Mouse (Mus musculus): ENCODE measurements at regions not wholly inside any gene's neighbourhood (a gene's known extent, or its start where the extent isn't known, plus 50 kb on each side); places are given as distances from the start of the nearest gene placed in this dataset.

DNA sequence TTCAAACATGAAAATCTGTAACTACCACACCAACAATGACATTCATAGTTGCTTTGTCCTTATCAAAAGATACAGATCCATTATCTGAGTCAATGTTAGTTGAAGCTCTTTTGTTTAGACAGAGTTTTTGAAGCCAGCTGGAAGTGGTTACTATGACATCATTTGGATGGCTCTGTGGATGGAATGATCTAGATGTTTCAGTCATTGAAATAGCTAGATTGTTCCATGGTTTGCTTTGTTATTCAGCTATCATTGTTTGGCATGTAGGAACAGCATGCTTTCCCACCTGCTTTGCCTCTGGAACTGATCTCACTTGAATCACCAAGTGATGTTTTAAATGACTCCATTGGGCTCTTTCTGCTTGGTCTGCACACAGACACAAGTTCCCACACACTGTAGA is 144.2 kb upstream of the Marcks start:
- no peak for DNase-seq (ENCODE audit: low spot score)

DNA sequence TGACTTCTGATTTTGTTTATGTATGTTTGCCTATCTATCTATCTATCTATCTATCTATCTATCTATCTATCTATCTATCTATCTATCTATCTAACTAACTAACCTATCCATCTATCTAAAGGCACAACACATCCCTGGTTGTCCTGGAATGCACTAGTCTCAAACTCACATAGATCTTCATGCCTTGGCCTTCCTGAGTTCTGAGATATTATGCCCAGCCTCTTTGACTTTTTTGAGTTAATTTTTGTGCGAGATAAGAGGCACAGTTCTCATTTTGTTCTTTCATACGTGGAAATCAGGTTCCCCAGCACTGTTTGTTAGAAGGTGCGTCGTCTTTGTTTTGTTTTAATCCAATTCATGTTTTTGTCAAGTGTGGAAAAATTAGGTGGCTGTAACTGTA is 142.1 kb upstream of the Marcks start:
- no peak for DNase-seq (ENCODE audit: low spot score)

DNA sequence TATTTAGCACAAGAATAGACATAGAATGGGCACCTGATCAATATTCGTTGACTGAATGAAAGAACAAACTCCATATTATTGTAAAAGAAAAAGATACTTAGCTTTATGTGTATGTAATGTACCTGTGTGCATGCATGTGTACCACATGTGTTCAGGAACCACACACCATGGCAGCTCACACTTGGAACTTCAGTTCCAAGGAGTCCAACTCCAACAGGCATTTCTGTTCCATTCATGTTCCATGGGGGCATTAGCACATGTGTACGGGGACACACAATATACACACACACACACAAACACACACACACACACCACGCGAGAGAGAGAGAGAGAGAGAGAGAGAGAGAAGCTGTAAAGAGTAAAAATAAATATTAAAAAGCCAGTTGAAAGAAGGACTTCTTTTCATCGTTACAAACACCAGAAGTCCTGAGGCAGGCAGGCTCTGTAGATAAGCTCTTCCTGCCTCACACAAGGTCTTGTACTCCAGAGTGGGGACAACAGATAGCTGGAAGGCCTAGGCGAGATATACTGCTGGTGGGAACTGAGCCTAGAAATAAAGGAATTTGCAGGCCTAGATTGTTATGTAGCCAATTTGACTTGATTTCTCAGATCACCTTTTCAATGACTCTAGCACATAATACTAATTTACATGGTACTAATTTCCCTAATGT is 141.6 kb upstream of the Marcks start:
- no peak for DNase-seq (ENCODE audit: low spot score)

DNA sequence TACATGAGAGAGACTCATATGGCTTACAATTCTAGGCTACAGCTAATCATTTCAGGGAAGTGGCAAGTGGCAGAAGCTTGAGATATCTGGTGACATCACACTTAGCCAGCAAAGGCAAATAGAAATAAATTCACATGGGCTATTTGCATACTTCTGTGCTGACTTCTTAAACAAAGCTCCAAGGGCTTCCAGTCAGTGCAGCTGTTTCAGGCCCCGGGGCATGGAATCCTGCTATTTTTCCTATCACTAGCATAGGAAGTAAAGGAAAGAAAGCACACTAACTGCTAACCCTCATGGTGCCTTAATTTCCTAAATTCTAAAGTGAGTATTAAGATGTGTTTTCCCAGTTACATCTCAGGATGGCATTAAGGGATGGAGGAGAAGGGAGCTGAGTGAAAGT is 140.6 kb upstream of the Marcks start:
- DNase-seq (ENCODE audit: low spot score): no peak

DNA sequence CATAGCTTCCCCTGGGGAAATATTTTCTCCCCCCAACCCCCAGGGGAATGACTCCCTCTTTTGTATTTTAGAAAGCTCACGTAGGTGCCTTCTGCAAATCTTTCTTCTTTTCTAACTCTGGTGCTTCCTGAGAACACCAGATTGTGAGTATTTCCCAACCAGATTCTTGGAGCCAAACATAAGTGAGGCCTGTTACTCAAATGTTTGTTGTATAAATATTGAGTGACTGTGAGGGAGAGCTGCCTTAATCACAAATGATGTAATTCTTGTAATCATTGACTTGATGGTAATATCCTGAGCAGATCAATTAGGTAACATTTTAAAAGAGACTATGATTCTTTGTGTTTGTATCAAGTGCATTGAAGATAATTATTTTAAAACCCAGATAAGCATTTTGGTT is 137.1 kb upstream of the Marcks start:
- DNase-seq (ENCODE audit: low spot score): no peak

DNA sequence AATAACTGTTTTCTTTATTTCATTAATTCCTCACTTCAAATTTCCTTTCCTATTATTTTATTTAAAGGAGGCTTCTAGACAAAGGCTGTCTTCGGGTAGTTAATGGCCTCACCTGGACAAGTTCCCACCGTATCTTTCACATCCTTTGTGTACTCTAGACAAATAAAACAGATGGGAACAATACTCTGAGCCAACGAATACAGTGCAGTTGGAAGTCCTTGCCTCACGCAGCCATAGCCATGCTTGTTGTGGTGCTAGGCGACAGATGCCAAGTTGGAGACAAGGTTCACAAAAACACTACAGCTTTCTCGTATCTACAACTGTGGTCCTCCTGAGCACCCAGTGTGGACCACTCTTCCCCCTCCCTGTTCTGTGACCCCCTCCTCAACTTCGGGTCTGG is 136.6 kb upstream of the Marcks start:
- no peak for DNase-seq (ENCODE audit: low spot score)

DNA sequence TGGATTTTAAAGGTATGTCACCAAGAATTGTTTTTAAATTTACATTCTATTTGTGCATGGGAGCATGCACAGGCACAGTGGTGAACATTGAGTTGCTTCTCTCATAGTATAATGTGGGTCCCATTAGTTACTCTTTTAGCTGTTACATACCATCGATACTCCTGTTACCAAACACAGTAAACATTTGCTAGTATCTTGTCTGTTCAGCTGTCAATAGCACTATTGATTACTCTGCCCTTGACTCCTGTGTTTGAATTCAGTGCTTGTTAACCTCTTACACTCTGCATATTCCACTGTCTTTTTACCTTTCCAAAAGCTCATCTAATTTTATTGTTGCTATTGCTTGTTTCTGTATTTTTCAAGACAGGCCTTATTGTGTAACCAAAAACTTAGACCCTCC is 133.2 kb upstream of the Marcks start:
- DNase-seq (ENCODE audit: low spot score): no peak

DNA sequence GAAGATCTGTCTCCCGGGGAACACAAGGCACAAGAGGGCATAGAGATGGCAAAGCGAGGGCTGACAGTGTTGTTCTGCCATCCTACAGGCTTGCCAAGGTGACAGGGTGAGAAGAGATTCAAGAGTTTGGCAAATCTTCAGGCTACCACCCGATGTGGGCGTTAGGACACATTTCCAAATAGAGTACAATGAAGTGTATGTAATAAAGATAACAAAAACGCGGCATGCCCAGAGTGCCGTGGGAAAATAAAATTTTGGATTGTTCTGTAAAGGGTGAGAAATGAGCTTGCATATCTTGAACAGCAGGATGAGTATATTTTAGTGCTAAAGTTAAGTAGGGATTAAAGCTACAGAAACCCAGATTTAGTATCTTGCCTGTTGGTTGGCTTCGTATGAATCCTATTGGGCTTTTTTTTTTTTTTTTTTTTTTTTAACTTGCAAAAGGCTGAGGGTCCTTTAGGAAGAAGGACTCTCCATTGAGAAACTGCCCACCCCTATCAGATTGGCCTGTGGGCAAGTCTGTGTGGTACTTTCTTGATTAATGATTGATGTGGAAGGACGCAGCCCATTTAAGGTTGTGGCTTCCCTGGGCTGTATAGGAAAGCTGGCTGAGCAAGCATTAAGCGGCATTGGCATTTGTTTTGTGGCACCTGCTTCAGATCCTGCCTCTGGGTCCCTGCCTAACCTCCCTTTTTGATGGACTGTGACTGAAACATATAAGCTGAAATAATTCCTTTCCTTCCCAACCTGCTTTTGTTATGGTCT is 131.7 kb upstream of the Marcks start:
- DNase-seq (ENCODE audit: low spot score): no peak

DNA sequence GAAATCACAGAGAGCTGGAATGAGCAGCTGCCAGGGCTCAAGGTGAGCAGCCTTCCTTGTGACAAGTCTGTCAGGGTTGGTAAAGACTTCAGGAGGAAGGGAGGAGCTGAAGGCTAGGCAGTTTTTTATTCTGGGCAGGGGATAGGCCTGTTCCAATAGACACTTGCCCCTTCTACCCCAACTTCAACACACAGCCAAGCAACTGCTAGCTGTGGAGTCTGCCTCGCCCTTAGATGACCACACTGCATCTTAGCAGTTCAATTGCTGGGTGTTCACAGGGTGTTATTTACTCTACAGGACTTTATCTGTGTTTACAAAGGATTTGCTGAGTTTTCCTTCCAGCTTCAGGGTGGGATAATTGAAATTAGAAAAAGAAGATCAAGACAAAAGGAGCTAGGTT is 128.2 kb upstream of the Marcks start:
- no peak for DNase-seq (ENCODE audit: low spot score)

DNA sequence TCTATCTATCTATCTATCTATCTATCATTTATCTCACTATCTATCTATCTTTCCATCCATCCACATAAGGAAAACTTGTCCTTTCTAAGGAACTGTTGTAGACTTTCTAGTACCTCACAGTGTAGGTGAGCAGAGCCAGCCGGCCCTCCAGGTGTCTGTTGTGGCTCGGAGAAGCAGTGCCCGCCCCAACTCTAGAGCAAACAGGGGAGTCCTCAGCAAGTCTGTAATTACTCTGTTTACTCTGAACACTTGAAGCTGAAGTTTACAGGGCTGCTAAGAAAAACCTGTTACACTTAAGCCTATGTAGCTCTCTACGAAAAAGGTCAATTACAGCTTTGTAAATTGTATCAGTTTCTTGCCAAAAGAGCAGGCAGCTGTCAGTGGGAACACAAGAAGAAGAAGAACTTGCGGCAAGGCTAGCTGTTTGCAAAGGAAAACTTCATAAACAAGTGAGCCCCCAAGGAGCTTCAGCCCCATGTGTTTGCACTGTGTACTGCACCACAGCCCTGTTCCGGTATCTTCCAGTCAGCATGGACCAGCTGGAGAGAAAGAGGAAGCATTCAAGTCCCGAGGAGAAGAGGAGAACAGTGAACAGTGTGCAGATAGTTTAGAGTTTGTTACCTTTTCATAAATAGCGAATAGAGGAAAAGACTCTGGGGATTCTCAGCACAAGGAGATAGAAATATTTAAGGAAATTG is 122.2 kb upstream of the Marcks start:
- DNase-seq (ENCODE audit: low spot score): peak; percentile 66

DNA sequence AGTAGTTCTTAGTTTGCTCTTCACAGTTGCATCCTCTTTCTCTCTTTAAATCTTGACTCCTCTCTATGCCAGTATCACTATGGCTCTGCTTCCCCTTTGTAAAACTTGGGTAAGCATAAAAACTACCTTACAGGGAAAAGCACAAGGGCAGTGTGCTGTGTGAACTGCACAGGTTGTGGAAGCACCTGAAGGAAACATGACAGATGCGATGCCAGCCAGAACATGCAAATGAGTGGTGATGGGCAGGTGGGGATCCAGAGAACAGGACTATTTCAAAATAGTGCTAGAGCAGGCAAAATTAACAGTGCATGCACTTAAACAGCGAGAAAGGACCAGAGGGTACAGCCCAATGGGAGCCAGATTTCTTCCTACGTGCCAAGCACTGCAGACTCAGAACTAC is 120.5 kb upstream of the Marcks start:
- no peak for DNase-seq (ENCODE audit: low spot score)

DNA sequence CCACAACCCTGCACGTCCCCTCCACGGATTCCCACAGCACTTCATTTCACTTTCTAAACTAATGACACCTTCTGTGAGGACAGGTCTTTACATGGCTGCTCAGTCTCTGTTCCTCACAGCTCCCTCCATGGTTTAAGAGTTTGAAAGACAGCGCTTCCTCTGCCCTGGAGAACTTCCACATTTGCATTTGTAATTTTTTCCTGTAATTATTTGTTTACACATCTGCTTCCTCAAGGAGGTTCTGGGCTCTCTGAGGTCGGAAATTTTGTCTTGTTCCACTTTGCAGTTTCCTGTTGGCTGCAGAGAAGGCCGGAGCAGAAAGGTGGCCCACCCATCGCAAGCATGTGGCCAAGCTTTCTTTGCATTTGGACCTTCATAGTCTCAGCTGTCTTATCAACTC is 118.8 kb upstream of the Marcks start:
- no peak for DNase-seq (ENCODE audit: low spot score)

DNA sequence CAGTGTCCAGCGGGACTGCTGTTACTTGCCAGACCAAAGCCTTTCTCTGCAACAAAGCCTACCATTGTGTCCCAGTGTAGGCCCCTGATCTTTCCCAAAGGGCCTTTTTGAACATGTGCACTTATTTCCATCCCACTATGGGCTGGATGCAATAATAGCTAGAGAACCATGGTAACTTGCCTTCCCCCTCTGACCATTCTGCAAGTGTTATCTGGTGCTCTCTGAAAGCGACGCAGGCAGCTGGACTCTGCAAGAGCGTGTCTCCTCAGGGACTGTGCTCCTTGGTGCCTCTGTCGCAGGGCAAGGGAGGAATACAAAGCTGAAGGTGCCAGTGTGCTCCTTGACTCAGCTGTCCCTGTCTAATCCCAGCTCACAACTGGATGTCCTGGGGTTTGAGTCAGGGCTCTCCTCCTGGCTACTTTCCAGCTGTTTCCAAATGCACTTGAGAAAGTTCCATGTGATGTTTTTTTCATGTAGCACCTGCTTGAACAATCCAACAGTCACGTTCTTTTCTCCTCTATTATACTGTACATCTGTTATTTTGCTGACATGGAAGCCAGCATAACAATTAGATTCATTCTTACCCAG is 112.3 kb upstream of the Marcks start:
- DNase-seq (ENCODE audit: low spot score): no peak

DNA sequence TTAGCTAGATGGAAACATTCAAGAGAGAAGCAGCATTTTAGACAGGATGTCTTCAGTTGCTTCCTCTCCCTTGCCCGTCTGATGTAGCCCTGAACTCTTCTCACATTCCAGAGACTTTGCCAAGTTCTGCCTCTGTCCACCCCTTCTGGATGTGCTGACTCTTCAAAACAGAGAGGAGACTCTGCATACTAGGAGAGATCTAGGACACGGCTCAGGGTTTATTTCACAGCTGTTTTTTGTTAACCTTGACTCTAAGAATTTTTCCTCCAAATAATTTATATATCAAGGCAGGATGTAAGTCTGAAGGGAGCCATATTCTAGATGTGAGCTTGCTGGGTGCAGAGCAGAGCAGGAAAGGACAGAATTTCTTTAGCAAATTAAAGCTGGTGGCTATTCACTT is 111.4 kb upstream of the Marcks start:
- DNase-seq (ENCODE audit: low spot score): no peak

DNA sequence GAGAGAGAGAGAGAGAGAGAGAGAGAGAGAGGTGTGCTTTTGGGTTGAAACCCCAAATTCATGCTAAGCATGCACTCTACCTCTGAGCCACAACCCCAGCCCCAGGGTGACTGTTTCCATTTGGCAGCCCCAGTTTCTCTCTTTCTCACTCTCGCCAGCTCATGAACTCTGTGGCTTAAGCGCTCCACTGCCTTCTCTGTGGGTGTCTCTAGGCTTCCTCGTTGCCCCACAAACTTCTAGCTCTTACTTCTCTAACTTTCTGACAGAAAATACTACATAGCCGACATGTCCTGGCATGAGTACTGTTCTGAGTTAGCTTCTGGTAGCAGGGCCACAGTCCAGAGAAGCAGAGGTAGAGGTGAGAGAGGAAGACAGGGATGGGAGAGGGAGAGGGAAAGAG is 110.8 kb upstream of the Marcks start:
- DNase-seq (ENCODE audit: low spot score): no peak

DNA sequence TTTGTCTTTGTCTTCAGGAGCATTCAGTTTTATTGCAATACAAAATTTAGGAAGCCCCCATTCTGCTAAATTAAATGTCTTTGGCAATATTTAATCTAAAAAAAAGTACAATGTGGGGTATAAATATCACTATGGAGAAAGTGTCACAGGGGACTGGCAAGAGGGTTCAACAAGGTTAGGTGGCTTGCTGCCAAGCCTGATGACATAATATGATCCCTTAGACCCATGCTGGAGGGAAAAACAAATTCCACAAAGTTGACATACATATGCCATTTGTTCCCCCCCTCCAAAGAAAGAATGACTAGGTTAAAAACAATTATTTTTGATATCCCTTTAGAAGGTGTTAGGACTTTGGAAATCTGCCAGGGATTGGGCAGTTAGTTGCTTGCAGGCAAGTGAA is 108.4 kb upstream of the Marcks start:
- no peak for DNase-seq (ENCODE audit: low spot score)

DNA sequence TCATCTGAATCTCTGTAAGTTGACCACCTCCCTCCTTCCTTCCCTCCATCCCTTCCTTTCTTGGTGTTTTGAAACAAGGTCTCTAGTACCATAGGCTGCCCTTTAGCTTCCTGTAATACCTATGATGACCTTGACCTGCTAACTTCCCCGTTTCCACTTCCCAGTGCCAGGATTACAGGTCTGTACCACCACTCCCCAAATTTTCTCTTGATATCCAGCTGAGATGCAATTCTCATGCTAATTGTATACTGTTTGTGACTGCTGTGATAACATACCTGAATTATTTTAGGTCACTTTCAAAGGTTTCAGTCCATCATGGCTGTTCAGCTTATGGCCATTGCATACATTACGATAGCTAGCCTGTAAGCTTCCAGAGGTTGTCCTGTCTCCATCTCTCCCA is 104.4 kb upstream of the Marcks start:
- no peak for DNase-seq (ENCODE audit: low spot score)

DNA sequence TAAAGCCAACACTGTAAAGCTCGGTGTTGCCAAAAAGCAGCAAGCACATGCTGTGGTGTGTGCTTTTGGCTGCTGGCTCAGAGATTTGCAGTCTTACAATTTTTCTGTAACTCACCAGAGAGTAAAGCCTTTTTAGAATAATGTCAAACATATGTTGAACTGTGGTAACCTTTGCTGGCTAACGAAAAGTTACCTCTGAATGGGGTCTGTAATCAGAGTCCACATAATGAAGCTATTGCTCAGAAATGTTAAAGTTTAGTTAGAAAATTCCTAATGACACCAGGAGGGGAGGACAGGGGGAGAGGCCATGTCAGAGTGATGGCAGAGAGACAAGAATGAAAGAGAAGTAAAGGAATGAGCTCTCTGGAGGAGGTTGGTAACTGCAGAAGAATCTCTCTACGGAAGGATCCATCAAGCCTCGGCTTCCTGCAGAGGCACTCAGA is 103.1 kb upstream of the Marcks start:
- no peak for DNase-seq (ENCODE audit: low spot score)

DNA sequence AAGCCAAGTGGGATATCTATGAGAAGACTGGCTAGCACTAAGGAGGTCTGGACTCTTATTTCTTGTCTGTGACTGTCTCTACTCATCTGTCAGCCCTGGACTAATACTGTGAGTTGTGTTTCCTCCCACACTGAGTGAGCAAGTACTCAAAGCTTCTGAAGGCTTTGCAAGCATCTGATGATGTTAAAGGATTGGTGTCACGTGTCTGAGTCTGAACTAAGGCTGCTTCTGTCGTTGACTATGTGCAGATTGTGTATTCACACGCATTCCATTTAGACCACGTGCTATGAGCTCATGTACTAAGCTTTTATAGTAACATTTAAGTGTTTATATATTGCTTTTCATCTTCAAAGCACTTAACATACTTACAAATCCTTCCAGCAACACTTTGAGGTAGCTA is 101.9 kb upstream of the Marcks start:
- no peak for DNase-seq (ENCODE audit: low spot score)

DNA sequence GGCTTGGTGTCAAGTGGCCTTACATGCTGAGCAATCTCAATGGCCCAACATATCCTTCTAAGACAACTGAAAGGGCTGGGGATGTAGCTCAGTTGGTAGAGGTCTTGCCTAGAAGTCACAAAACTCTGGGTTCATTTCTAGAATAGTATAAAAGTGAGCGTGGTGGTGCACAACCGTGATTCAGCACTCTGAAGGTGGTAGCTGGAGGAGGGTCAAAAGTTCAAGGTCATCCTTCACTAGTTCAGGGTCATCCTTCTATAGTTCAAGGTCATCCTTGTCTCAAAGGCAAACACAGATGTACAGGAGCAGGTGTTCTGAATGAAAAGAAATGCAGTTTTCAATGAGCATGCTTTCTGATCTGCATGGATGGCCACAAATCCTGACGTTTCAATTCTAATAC is 101.5 kb upstream of the Marcks start:
- no peak for DNase-seq (ENCODE audit: low spot score)

DNA sequence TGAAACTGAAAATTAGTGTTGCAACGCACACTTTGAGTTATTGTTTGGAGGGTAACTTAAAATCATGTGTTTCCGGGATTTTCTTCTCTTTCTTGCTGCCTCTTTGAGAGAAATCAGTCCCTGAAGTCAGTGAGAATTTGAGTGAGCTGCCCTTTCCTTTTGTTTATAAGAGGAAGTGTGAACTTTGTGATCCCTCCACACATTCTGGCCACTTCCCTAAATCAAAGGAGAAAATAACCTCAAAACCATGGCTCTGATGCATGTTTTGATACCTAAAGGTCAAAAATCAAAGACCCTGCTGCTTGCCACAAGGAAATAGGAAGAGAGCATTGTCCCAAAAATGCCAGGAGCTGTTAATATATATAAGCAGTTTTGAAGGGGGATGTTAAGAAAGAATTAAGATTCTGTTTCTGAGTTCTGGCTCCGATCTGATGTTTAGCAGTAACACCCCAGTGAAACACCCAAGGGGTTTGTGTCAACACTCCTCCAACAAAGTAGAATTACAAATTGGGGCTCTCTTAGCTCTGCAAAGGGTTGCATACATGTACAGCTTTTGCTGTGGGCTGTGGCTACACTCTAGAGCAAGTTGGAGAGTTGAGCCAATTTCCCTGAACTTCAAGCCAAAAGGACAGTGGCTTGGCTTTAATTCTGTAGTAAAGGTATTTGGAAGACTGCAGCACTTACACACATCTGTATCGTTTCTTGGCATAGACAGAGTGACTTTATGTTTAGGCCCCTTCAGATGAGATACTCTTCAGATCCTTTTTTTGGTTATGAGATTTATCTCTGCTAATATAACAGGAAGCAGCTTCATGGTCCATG is 97.5 kb upstream of the Marcks start:
- DNase-seq (ENCODE audit: low spot score): no peak
